Mouse (Mus musculus) thymus, postnatal 36 days (tissue): ENCODE measurements around the gene Isyna1.

Experiments
- DNase-seq, 2 experiments: peaks; one replicate each; pipeline ENCODE4 v3.0.0; 2022; ENCODE audit warnings: mixed read lengths in 2 of 2

The Isyna1 gene

GRCm38 (mm10) chr8:70628986-70629490 lies 34.9 kb downstream of the Isyna1 start:
- DNase-seq, result no peak

GRCm38 (mm10) chr8:70629574-70630531 lies 35.7 kb downstream of the Isyna1 start:
- DNase-seq, result peak; percentile 92 to 94

GRCm38 (mm10) chr8:70630532-70631381 lies 36.6 kb downstream of the Isyna1 start:
- DNase-seq, result peak in 1 of 2 experiments; percentile 37

GRCm38 (mm10) chr8:70631436-70631835 lies 37.3 kb downstream of the Isyna1 start:
- no peak for DNase-seq

- DNase-seq, result no peak
Measured at GRCm38 (mm10) chr8:70632346-70632892, 38.2 kb downstream of the Isyna1 start, which contains the start of gene Gdf15. Gene Gdf15 (minus strand): TSS chr8:70632456.

- no peak for DNase-seq
Measured at GRCm38 (mm10) chr8:70634066-70634465, 39.9 kb downstream of the Isyna1 start.

- no peak for DNase-seq
Measured at GRCm38 (mm10) chr8:70635527-70635926, 41.4 kb downstream of the Isyna1 start.

GRCm38 (mm10) chr8:70636838-70637237 lies 42.7 kb downstream of the Isyna1 start:
- no peak for DNase-seq

- no peak for DNase-seq
Measured at GRCm38 (mm10) chr8:70638752-70639151, 44.6 kb downstream of the Isyna1 start.

GRCm38 (mm10) chr8:70643019-70643418 lies 48.8 kb downstream of the Isyna1 start:
- no peak for DNase-seq

- DNase-seq, result no peak
Measured at GRCm38 (mm10) chr8:70644065-70644464, 49.9 kb downstream of the Isyna1 start.

- no peak for DNase-seq
Measured at GRCm38 (mm10) chr8:70645501-70646224, 51.5 kb downstream of the Isyna1 start.

- DNase-seq, result no peak
Measured at GRCm38 (mm10) chr8:70646369-70646768, 52.2 kb downstream of the Isyna1 start.

GRCm38 (mm10) chr8:70646775-70647174 lies 52.6 kb downstream of the Isyna1 start:
- DNase-seq, result no peak
